Mouse (Mus musculus) lung, postnatal 36 days (tissue): Measurements from ENCODE around the gene E330017A01Rik.

Experiments
- DNase-seq: peaks from one replicate; pipeline ENCODE4 v3.0.0; 2022; ENCODE audit warnings: mixed read lengths

E330017A01Rik gene

GRCm38 (mm10) chr16:58662287-58662791, 23.8 kb upstream of the E330017A01Rik start:
- DNase-seq = no peak

DNA sequence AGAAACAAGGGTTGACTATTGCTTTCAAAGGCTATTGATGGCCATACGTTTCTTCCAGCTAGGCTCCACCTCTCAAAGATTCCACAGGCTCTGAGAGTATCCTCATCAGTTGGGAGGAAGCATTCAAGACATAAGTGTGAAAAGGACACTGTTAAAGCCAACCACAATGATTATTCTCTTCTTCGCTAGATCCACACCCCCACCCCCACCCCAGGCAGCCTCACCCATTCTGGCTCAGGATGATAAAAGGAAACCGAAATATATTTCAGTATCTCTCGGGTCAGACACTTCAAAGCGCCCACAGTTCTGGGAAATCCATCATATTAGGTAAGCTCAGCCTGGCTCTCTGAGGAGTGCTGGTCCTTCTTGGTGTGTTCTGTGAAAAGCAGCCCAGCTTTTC, 23.3 kb upstream of the E330017A01Rik start:
- no peak for DNase-seq

DNA sequence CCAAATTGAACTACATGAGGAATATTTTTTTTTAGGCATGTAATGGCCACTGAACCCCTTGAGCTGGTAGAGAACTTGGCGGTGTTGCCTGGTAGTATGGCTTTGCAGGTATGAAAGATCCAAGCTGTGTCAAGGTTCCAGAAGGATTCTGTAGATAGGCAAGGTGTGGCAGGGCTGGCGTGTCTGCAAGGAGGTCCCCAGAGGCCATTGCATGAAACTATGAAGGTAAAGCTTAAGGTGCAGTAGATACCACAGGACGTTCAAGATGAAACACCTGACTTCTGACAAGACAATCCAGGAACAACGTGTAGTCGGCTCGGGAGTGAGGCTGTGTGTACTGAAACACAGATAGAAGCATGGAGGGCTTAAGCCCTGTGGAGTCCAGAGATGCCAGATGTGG, 20.1 kb upstream of the E330017A01Rik start:
- no peak for DNase-seq

GRCm38 (mm10) chr16:58656526-58656925, 18.0 kb upstream of the E330017A01Rik start:
- no peak for DNase-seq

DNA sequence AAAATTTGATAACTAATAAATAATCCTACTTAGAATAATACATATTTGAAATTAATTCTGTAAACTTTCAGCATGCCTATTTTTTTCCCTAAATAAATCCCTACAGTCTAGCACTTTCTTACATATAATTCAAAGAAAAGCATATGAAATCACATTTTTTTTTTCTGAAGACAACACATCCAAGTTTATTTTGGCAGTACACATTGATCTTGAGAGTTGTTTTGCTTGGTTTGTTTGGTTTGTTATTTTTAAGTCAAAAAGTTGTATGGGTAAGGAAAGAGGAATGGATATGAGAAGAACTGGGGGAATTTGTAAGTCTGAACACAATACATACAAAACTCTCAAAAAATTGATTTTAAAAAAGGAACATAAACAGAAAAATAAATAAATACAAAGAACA, 17.2 kb upstream of the E330017A01Rik start:
- DNase-seq = no peak

DNA sequence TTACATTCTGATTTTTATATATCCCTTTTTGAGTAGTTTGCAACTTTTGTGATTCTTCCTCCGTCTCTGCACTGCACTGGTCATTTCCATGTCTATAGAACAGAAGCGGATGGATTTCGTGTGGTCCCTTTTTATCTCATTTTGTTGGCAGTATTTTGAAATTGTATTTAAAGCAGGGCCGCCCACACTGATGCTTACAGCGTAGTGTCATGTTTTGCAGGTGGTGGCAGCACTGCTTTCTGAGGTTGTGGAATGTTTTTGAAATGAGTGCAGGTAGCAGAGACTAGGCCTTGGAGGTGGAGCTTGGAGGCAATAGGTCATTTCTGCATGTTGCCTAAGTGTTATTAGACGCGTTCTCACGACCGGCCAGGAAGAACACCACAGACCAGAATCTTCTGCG, 11.4 kb upstream of the E330017A01Rik start:
- no peak for DNase-seq

- DNase-seq = no peak
These were observed 523 bp downstream of the E330017A01Rik start for GRCm38 (mm10) chr16:58638016-58638415.

- DNase-seq = no peak
These were observed 1.1 kb downstream of the E330017A01Rik start for GRCm38 (mm10) chr16:58637448-58637847.

GRCm38 (mm10) chr16:58635866-58636265, 2.7 kb downstream of the E330017A01Rik start:
- DNase-seq = peak; percentile 17

GRCm38 (mm10) chr16:58629736-58630135, 8.8 kb downstream of the E330017A01Rik start:
- DNase-seq = no peak

GRCm38 (mm10) chr16:58628968-58629367, 9.6 kb downstream of the E330017A01Rik start:
- DNase-seq = no peak

DNA sequence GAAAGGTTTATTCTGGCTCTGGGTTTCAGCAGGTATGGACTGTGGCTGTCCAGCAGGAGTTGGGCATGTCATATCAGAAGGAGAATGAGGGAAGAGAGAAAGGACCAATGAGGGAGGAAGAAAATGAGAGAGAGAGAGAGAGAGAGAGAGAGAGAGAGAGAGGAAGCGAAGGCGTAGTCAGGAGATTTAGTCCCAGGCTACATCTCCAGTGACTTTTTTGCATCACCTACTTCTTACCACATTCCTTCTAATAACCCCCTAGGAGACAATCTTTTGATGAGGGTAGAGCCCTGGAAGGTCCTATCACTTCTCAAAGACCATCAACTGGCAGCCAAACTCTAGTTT, 10.2 kb downstream of the E330017A01Rik start:
- DNase-seq = no peak

- no peak for DNase-seq
These were observed 10.8 kb downstream of the E330017A01Rik start for GRCm38 (mm10) chr16:58627597-58628335.

DNA sequence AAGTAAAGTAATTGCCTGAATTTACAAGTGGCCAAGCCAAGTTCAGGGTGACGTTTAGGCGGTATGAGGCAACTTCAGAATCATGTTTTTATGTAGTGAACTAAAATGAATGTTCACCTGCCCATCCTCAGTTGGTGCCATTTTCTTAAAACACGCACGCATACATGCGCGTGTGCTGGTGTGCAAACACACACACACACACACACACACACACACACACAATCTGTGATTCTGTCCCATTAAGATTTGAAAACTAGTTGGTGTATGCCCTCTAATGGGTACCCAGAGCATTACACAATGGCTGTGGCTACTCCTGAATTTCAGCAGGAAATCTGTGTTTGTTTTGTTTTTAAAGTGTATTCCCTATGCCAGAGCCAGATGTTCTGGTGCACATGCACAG, 14.6 kb downstream of the E330017A01Rik start:
- DNase-seq = peak; percentile 81

DNA sequence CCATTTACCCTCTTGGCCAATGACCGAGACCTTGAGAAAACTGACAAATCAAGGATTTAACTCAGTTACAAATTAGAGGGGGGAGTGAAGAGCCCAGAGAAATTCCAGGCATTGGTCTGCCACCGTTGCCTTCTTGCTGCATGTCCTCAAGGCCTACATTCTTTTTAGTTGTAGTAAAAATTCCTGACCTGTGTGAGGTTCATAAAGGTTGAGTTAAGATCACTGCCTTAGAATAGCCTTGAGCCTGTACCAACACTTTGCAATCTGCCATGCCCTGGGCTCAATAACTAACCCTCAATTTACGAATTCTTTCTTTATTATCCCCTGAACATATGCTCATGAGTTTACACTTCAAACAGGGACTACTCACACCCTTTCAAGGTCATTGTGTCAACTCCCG, 15.4 kb downstream of the E330017A01Rik start:
- DNase-seq = no peak

DNA sequence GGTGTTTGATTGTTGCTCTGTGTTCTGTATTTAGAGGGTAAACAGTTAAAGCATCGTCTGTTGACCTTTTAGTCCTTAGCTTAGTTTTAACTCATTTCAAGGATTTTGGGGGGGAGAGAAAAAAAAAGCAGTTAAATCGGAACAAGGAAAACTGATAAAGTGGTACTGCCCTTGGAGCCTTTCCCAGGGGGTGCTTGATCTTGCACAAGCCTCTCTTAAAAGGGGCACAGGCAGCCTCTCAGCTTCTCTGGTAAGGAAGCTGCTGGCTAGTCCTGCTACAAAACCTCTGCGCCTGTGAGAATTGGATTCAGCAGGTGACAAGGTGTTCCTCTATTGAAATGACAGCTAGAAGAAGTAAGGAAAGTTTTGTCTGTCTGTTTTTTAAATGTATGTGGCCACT, 16.2 kb downstream of the E330017A01Rik start:
- DNase-seq = peak; percentile 73

GRCm38 (mm10) chr16:58617346-58617745, 21.2 kb downstream of the E330017A01Rik start:
- peak; percentile 15 for DNase-seq

DNA sequence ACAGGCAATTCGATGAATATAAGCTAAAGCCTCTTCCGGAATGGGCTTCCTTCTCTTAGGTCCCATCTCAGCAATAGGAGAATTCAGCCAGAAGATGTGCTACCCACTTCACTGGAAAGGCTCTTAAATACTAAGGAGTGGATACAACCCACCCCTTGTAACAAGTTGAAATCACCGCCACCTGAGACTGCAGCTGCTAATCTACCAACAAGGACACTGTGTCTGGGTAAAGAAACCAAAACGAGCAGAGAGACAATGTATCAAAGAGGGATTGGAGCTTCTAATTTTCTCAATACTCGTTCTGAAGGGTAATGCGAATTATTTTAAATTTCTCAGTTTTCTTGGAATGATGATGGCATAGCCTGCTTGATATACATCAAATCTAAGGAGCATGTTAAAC, 21.7 kb downstream of the E330017A01Rik start, which contains the start of gene Gm813:
Gene Gm813, minus strand, starts transcription at position 101 of the 400 bp plus-strand sequence.
- DNase-seq = no peak

GRCm38 (mm10) chr16:58612969-58613368, 25.6 kb downstream of the E330017A01Rik start:
- DNase-seq = no peak

DNA sequence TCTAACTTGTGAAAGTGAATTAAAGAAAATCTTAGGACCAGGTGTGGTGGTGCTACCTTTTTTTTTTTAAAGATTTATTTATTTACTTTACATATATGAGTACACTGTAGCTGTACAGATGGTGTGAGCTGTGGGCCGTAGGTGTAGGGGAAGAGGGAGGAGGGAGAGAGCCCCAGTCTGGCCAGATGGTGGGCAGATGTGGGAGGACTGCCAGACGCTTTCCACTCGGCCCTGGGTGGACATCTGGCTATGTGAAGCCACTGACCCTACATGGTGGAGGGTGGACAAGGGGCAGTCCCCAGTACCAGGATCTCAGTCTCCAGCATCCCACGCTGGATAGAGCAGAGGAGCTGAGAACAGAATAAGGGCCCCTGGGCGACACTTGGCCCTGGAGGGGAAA, 31.4 kb downstream of the E330017A01Rik start:
- no peak for DNase-seq

DNA sequence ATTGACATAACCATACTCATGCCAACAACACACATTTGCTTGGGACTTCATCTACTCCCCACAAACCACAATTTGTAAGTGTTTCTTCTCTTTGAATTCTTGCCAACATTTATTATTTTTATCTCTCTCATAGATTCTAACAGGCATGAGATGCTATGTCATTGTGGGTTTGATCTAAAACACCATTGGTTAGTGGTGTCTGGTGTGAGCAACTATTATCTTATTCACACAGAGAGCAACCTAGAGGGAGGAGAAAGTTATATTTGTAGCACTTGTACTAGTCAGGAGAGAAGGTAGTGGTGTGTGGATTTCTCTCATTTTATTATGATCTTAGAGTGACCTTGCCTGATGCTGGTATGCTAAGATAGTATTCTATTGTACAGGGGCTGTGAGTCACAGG, 33.9 kb downstream of the E330017A01Rik start:
- DNase-seq = no peak

DNA sequence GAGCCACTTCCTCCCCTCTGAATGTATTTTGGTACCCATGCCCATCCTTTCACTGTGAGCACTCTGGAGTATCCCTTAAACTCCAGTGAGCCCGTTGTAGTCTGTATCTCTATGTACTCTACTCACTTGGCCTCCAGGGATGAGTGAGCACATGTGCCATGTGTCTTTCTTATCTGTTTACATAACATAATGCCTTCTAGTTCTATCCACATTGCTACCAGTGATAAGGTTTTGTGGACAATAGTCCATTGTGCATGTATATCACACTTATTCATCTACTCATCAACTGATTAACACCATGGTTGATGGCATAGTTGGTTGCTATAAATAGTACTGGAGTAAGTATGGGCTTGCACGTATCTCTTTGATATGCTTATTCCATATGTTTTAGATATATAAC, 34.7 kb downstream of the E330017A01Rik start:
- DNase-seq = no peak

GRCm38 (mm10) chr16:58600846-58601245, 37.7 kb downstream of the E330017A01Rik start:
- peak; percentile 30 for DNase-seq

GRCm38 (mm10) chr16:58591299-58591698, 47.2 kb downstream of the E330017A01Rik start:
- DNase-seq = no peak

DNA sequence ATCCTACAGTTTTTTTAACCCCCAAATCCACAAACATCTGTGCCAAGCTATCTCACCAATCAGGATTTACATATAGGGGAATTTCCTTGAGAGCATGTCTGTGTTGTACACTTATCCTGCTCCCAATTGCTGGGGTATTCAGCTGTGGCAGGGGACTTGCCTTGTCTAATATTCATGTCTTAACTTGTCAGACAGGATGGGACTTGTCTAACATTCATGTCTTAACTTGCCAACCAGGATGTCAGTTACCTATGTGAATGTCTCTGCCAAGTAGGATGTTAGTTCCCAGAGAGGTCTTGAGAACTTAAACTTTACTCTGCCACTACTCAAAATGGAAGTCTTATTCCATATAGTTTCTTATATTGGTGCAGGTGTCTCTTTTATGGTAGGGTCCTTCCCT, 49.1 kb downstream of the E330017A01Rik start:
- DNase-seq = no peak
